11 mouse cellular contexts compared by ENCODE assay signal in genomic region chr5:100178122-100178780, GRCm38 (mm10). TPM values are rescaled to one million over a fixed set of nuclear protein-coding genes. Genes with fewer than 3 reads are reported as not detected.
DNase-seq lines count a peak whose midpoint lies in the region; ATAC-seq lines count a peak whose summit lies in the region.
"Had no signal": no experiment of that assay in that cellular context is flagged by ENCODE, and none has a peak within 500 bp of the region (broad histone marks: within the 10 kb centered on the region; RNA-seq: fewer than 3 reads in every experiment).

No protein-coding gene starts in this region.

- intact Hi-C loops in left cerebral cortex, postnatal 4 days (cut with DNase I) = no loop called here

- no peak overlapping the region for H3K4me2 ChIP-seq in forebrain, embryonic 15.5 days (replicated peaks)
- H3K4me2 ChIP-seq: limb, embryonic 15.5 days had no signal

- no peak overlapping the region for H3K4me3 ChIP-seq in forebrain, embryonic 15.5 days
- H3K4me3 ChIP-seq: limb, embryonic 15.5 days had no signal

- H3K27ac ChIP-seq in forebrain, embryonic 15.5 days (replicated peaks) = peak overlapping the region; percentile 84
- H3K27ac ChIP-seq: limb, embryonic 15.5 days had no signal

- peaks cover 34% of the 10 kb centered on the region for H3K4me1 ChIP-seq in forebrain, embryonic 15.5 days

- 31% methylated on average over 4 of the region's 4 CpGs for whole genome bisulfite sequencing in forebrain, embryonic 15.5 days

- H3K27me3 ChIP-seq in forebrain, embryonic 15.5 days = no peaks in the 10 kb centered on the region
- H3K27me3 ChIP-seq: limb, embryonic 15.5 days had no signal

- H3K9me3 ChIP-seq in forebrain, embryonic 15.5 days = no peaks in the 10 kb centered on the region
- H3K9me3 ChIP-seq: limb, embryonic 15.5 days had no signal

- peak; percentile 93 for ATAC-seq in forebrain, embryonic 15.5 days (replicated peaks)

- no peaks in the 10 kb centered on the region for H3K36me3 ChIP-seq in forebrain, embryonic 15.5 days
- H3K36me3 ChIP-seq: limb, embryonic 15.5 days had no signal

- peak; percentile 46 to 73 for DNase-seq in layer of hippocampus, adult 18-20 months (ENCODE audit: low spot score in 2 of 2)
- no peak for DNase-seq in layer of hippocampus, postnatal 25 days (ENCODE audit: extremely low spot score in 1 of 2, low spot score in 1 of 2)
- DNase-seq in brain, adult 2 months (ENCODE audit: low read depth, low spot score) = peak; percentile 47
- peak; percentile 37 for DNase-seq in left cerebral cortex, postnatal 4 days
- no peak for DNase-seq in spleen, adult 12 weeks (ENCODE audit: low spot score)
- no peak for DNase-seq in ovary, postnatal 36 days (ENCODE audit: low spot score)
- DNase-seq in thymus, postnatal 36 days = no peak
- DNase-seq: heart, adult 18-20 months; kidney, postnatal 10 days had no signal

- no peak overlapping the region for H3K9ac ChIP-seq in forebrain, embryonic 15.5 days (replicated peaks)
- H3K9ac ChIP-seq: limb, embryonic 15.5 days had no signal

RNA-seq across cellular contexts. Expression of gene Tmem150c, which starts 18.6 kb away (rescaled TPM):
- 10 to 100 TPM; 81.6 to 81.9 TPM for total RNA-seq in layer of hippocampus, adult 18-20 months (2021)
- total RNA-seq in layer of hippocampus, postnatal 25 days (2021) = 10 to 100 TPM; 76.7 to 79.5 TPM
- polyA plus RNA-seq in forebrain, embryonic 15.5 days (2015; fragmentation: Nextera tagmentation; extraction: Ambion mirVana) = 31.8 and 32.1 TPM in 2 replicates
- total RNA-seq in left cerebral cortex, postnatal 4 days (2021) = 100 to 1,000 TPM; 101 to 108 TPM

Comparison
In these comparisons a context has a peak if more than half of its experiments do, and no peak if none do; other contexts are left out.
1. DNase-seq: peak in layer of hippocampus, adult 18-20 months (2 of 2), brain, adult 2 months (single experiment) and left cerebral cortex, postnatal 4 days (single experiment); none in layer of hippocampus, postnatal 25 days (0 of 2), spleen, adult 12 weeks (single experiment), ovary, postnatal 36 days (single experiment) and thymus, postnatal 36 days (0 of 2).